Mouse (Mus musculus) CH12.LX (cell line): ENCODE measurements around the gene Hsf5. TPM values are rescaled to one million over a fixed set of nuclear protein-coding genes. Genes with fewer than 3 reads are reported as not detected.

Experiments
- DNase-seq: peaks from one replicate; pipeline ENCODE4 v3.0.0-alpha.2; 2013; ENCODE audit errors: extremely low read depth
- H3K27ac ChIP-seq: 2 replicates; pipeline ENCODE4 v1.5.1; 2012; ENCODE audit warnings: low read depth, mild to moderate bottlenecking, control low read depth, moderate library complexity; ENCODE audit not compliant: insufficient read depth
- H3K27me3 ChIP-seq: replicated peaks from 2 replicates; pipeline ENCODE3; 2012; ENCODE audit warnings: inconsistent platforms
- H3K36me3 ChIP-seq, 2 experiments: replicated peaks in 1 of 2; 2 replicates each; pipeline versions ENCODE3 to v1.6.1; 2012; ENCODE audit warnings: inconsistent platforms in 1 of 2, low read length in 1 of 2, mild to moderate bottlenecking in 1 of 2, mixed read lengths in 1 of 2, moderate library complexity in 1 of 2; ENCODE audit not compliant: control insufficient read depth in 1 of 2, insufficient read depth in 1 of 2
- H3K4me1 ChIP-seq, 2 experiments: 2 replicates each; pipeline ENCODE4 v1.6.1; 2012; ENCODE audit warnings: inconsistent platforms in 1 of 2, moderate library complexity in 1 of 2; ENCODE audit not compliant: insufficient read depth in 2 of 2, control insufficient read depth in 1 of 2
- H3K4me2 ChIP-seq: 2 replicates; pipeline ENCODE4 v1.6.1; 2012; ENCODE audit warnings: low read depth, mild to moderate bottlenecking, control low read depth; ENCODE audit not compliant: poor library complexity, insufficient read depth, severe bottlenecking
- H3K4me3 ChIP-seq, 3 experiments: fragments of 150-350 bp in 1 of 3; sonication (generic) in 1 of 3; replicated peaks in 1 of 3; 2 replicates each; pipeline versions ENCODE3 to v1.5.1; 2011 to 2012; ENCODE audit warnings: low read depth in 2 of 3, low read length in 2 of 3, mild to moderate bottlenecking in 2 of 3, moderate library complexity in 2 of 3, control low read depth in 1 of 3, improper control_type of control experiment in 1 of 3, inconsistent platforms in 1 of 3, mixed read lengths in 1 of 3; ENCODE audit not compliant: poor library complexity in 1 of 3
- H3K79me2 ChIP-seq: replicated peaks from 2 replicates; pipeline ENCODE4 v1.6.1; 2012; ENCODE audit warnings: mild to moderate bottlenecking, moderate library complexity; ENCODE audit not compliant: control insufficient read depth, poor library complexity, insufficient read depth, severe bottlenecking; ENCODE audit errors: extremely low read depth
- H3K9ac ChIP-seq: 2 replicates; pipeline ENCODE4 v1.6.1; 2012; ENCODE audit warnings: low read depth, mild to moderate bottlenecking, control low read depth, moderate library complexity; ENCODE audit not compliant: insufficient read depth
- H3K9me3 ChIP-seq: replicated peaks from 2 replicates; pipeline ENCODE3; 2012; ENCODE audit warnings: low read length, inconsistent platforms, mixed read lengths
- BHLHE40 ChIP-seq: IDR thresholded peaks from 2 replicates; pipeline ENCODE4 v1.6.1; 2011; ENCODE audit warnings: mild to moderate bottlenecking, low read depth, low read length, improper control_type of control experiment
- CHD1 ChIP-seq: IDR thresholded peaks from 2 replicates; pipeline ENCODE4 v1.6.1; 2012; ENCODE audit warnings: low read depth, low read length, improper control_type of control experiment, inconsistent platforms
- CHD2 ChIP-seq: IDR thresholded peaks from 2 replicates; pipeline ENCODE4 v1.6.1; 2011; ENCODE audit warnings: low read length, improper control_type of control experiment
- CTCF ChIP-seq, 2 experiments: IDR thresholded peaks in 1 of 2; conservative IDR thresholded peaks in 1 of 2; 2 replicates each; pipeline ENCODE4 v1.5.1; 2011 to 2012; ENCODE audit warnings: low read depth in 2 of 2, low read length in 2 of 2, improper control_type of control experiment in 1 of 2, inconsistent platforms in 1 of 2, mild to moderate bottlenecking in 1 of 2, moderate library complexity in 1 of 2
- E2F4 ChIP-seq: IDR thresholded peaks from 2 replicates; pipeline ENCODE4 v1.6.1; 2011; ENCODE audit warnings: low read depth, low read length, improper control_type of control experiment; ENCODE audit not compliant: insufficient replicate concordance
- ELF1 ChIP-seq: IDR thresholded peaks from 2 replicates; pipeline ENCODE4 v1.6.1; 2014; ENCODE audit warnings: low read depth, mild to moderate bottlenecking, inconsistent platforms, low read length, improper control_type of control experiment
- EP300 ChIP-seq: IDR thresholded peaks from 2 replicates; pipeline ENCODE4 v1.6.1; 2011; ENCODE audit warnings: low read length, improper control_type of control experiment
- ETS1 ChIP-seq: conservative IDR thresholded peaks from 2 replicates; pipeline ENCODE4 v1.6.1; 2012; ENCODE audit warnings: low read depth, mild to moderate bottlenecking, inconsistent platforms, low read length, improper control_type of control experiment, moderate library complexity
- IRF4 ChIP-seq: IDR thresholded peaks from 2 replicates; pipeline ENCODE4 v1.6.1; 2014; ENCODE audit warnings: low read depth, mild to moderate bottlenecking, inconsistent platforms, low read length, improper control_type of control experiment
- JUN ChIP-seq: IDR thresholded peaks from 2 replicates; pipeline ENCODE4 v1.6.1; 2011; ENCODE audit warnings: low read depth, mild to moderate bottlenecking, low read length, improper control_type of control experiment, moderate library complexity; ENCODE audit not compliant: insufficient read depth
- JUND ChIP-seq: conservative IDR thresholded peaks from 2 replicates; pipeline ENCODE4 v1.6.1; 2011; ENCODE audit warnings: low read depth, low read length, improper control_type of control experiment
- KAT2A ChIP-seq: IDR thresholded peaks from 2 replicates; pipeline ENCODE4 v1.6.1; 2012; ENCODE audit warnings: low read length, improper control_type of control experiment, inconsistent platforms; ENCODE audit not compliant: insufficient replicate concordance
- MAFK ChIP-seq: IDR thresholded peaks from 2 replicates; pipeline ENCODE4 v1.6.1; 2011; ENCODE audit warnings: low read length, improper control_type of control experiment; ENCODE audit not compliant: insufficient replicate concordance
- MAX ChIP-seq: IDR thresholded peaks from 2 replicates; pipeline ENCODE4 v1.6.1; 2011; ENCODE audit warnings: low read length, improper control_type of control experiment
- MAZ ChIP-seq: IDR thresholded peaks from 2 replicates; pipeline ENCODE4 v1.6.1; 2012; ENCODE audit warnings: low read depth, mild to moderate bottlenecking, inconsistent platforms, low read length, improper control_type of control experiment, moderate library complexity
- MEF2A ChIP-seq: IDR thresholded peaks from 2 replicates; pipeline ENCODE4 v1.6.1; 2014; ENCODE audit warnings: low read depth, mild to moderate bottlenecking, inconsistent platforms, low read length, improper control_type of control experiment, borderline replicate concordance
- MXI1 ChIP-seq: IDR thresholded peaks from 2 replicates; pipeline ENCODE4 v1.6.1; 2011; ENCODE audit warnings: mild to moderate bottlenecking, low read depth, low read length, improper control_type of control experiment
- MYC ChIP-seq: IDR thresholded peaks from 2 replicates; pipeline ENCODE4 v1.6.1; 2011; ENCODE audit warnings: low read depth, mild to moderate bottlenecking, improper control_type of control experiment, low read length
- NELFE ChIP-seq: IDR thresholded peaks from 2 replicates; pipeline ENCODE4 v1.6.1; 2011; ENCODE audit warnings: low read depth, low read length, improper control_type of control experiment
- NRF1 ChIP-seq: IDR thresholded peaks from 2 replicates; pipeline ENCODE4 v1.6.1; 2014; ENCODE audit warnings: low read depth, mild to moderate bottlenecking, inconsistent platforms, low read length, improper control_type of control experiment, moderate library complexity
- PAX5 ChIP-seq: IDR thresholded peaks from 2 replicates; pipeline ENCODE4 v1.6.1; 2012; ENCODE audit warnings: low read length, inconsistent platforms, mixed read lengths
- POLR2A ChIP-seq: IDR thresholded peaks from 2 replicates; pipeline ENCODE4 v1.6.1; 2011; ENCODE audit warnings: low read depth, mild to moderate bottlenecking, improper control_type of control experiment, low read length
- POLR2AphosphoS2 ChIP-seq: IDR thresholded peaks from 2 replicates; pipeline ENCODE4 v1.6.1; 2011; ENCODE audit warnings: low read depth, low read length, improper control_type of control experiment
- RAD21 ChIP-seq: IDR thresholded peaks from 2 replicates; pipeline ENCODE4 v1.6.1; 2011; ENCODE audit warnings: low read depth, mild to moderate bottlenecking, low read length, improper control_type of control experiment, moderate library complexity
- RCOR1 ChIP-seq: conservative IDR thresholded peaks from 2 replicates; pipeline ENCODE4 v1.6.1; 2012; ENCODE audit warnings: low read depth, mild to moderate bottlenecking, inconsistent platforms, low read length, improper control_type of control experiment
- SIN3A ChIP-seq: IDR thresholded peaks from 2 replicates; pipeline ENCODE4 v1.6.1; 2012; ENCODE audit warnings: low read length, improper control_type of control experiment, inconsistent platforms
- SMC3 ChIP-seq: IDR thresholded peaks from 2 replicates; pipeline ENCODE4 v1.6.1; 2011; ENCODE audit warnings: low read depth, low read length, improper control_type of control experiment
- TBP ChIP-seq: conservative IDR thresholded peaks from 2 replicates; pipeline ENCODE4 v1.6.1; 2011; ENCODE audit warnings: low read depth, low read length, improper control_type of control experiment
- TCF12 ChIP-seq: IDR thresholded peaks from 2 replicates; pipeline ENCODE4 v1.6.1; 2014; ENCODE audit warnings: low read depth, mild to moderate bottlenecking, inconsistent platforms, low read length, improper control_type of control experiment
- UBTF ChIP-seq: IDR thresholded peaks from 2 replicates; pipeline ENCODE4 v1.6.1; 2012; ENCODE audit warnings: low read depth, mild to moderate bottlenecking, inconsistent platforms, low read length, improper control_type of control experiment, moderate library complexity
- USF2 ChIP-seq: conservative IDR thresholded peaks from 2 replicates; pipeline ENCODE4 v1.6.1; 2011; ENCODE audit warnings: low read depth, low read length, improper control_type of control experiment
- ZC3H11A ChIP-seq: IDR thresholded peaks from 2 replicates; pipeline ENCODE4 v1.6.1; 2012; ENCODE audit warnings: low read depth, mild to moderate bottlenecking, inconsistent platforms, low read length, improper control_type of control experiment
- ZKSCAN1 ChIP-seq: IDR thresholded peaks from 2 replicates; pipeline ENCODE4 v1.6.1; 2012; ENCODE audit warnings: low read depth, inconsistent platforms, low read length, improper control_type of control experiment, borderline replicate concordance
- ZMIZ1 ChIP-seq: IDR thresholded peaks from 2 replicates; pipeline ENCODE4 v1.6.1; 2012; ENCODE audit warnings: low read depth, mild to moderate bottlenecking, inconsistent platforms, low read length, improper control_type of control experiment
- ZNF384 ChIP-seq: IDR thresholded peaks from 2 replicates; pipeline ENCODE4 v1.6.1; 2012; ENCODE audit warnings: low read depth, low read length, improper control_type of control experiment, inconsistent platforms
- dilution Hi-C: fragments of 300-500 bp; cut with MboI; formaldehyde crosslinking; loops from 2 replicates; pipeline ENCODE4 v1.14.3; 2020; ENCODE audit warnings: low sequenced_read_pairs; ENCODE audit not compliant: extremely low pct_unique_long_range_greater_than_20kb, extremely low pct_ligation_motif_present
- in situ Hi-C: fragments of 300-500 bp; cut with MboI; formaldehyde crosslinking; loops from 3 replicates; pipeline ENCODE4 v1.14.3; 2019; ENCODE audit warnings: low sequenced_read_pairs, low pct_ligation_motif_present, low pct_unique_long_range_greater_than_20kb, mixed read lengths
- polyA plus RNA-seq: library from polyadenylated mRNA; unstranded; fragments of >175 nt; gene quantifications from 2 replicates; pipeline ENCODE4 v1.2.1, GENCODE M21; 2012; ENCODE audit warnings: low read depth; ENCODE audit not compliant: insufficient read length
- total RNA-seq, 2 experiments: library from RNA; depleted of rRNA; stranded (reverse); fragments of 300-350 nt in 1 of 2; fragments of >200 nt in 1 of 2; gene quantifications; 2 replicates each; pipeline ENCODE4 v1.2.3; 2012 to 2014

Hsf5 gene
- total and polyA plus RNA-seq, 3 experiments: 0.04 TPM; not detected in 2

DNA sequence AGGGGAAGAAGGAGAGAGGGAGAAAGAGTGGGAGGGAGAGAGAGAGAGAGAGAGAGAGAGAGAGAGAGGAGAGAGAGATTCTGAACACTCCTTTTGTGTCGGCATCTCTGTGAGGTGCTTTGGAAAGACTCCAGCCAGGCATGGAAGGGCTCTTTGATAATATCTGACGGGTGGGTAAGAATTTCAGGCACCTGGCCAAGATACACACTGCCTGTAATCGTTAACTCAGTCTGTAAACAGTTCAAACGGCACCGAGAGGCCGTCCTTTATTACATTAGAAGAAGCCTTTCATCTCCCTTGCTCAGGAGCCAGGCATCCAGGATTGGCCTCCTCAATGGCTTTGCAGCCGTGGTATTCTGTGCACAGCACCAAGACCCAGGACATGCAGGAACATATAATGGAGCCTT, 72.4 kb downstream of the Hsf5 start (continued):
- TF ChIP-seq NRF1 (0 out of 2 replicates have a peak, but pooled peaks have one; percentile 10), MAX (no peak), ZKSCAN1 (no peak), MXI1 (peak; percentile 32; the same call in 1 of the 2 replicates), ZMIZ1 (no peak), MAFK (no peak), MAZ (no peak), ZNF384 (no peak), E2F4 (no peak)

DNA sequence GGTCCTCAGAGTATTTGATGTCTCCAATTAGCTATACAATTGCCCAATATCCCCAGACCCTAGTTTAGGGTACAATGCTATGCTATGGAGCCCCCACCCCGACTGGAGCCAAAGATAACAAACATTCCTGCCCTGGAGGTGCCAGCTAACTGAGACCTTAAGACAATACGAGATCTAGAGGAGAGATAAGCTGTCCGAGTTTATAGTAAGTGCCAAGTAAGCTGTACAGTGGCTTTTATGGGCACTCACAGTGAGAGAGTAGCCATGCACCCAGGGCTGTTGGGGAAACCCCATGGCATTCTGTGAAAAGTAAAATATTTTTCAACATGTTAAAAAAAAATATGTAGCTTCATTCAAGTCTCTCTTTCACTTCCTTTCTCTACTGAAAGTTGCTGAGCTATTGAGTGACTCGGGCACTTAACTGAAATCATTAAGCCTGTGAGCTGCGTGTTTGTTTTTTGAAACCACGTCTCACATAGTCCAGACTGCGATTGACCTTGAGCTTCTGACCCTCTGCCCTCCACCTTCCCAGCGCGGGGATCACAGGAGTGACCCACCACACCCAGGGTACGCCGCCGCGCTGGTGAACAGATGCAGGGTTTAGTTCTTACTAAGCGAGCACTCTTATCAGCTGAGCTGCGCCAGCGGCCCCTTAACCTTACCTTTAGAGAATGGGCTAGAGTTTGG, 73.2 kb downstream of the Hsf5 start:
- Histone ChIP-seq H3K9ac (peak overlapping the region; percentile 47), H3K4me3 (peak overlapping the region; percentile 40 to 48 (median 43)), H3K4me1 (peaks cover 28 to 68% of the 10 kb centered on the region in 2 experiments), H3K27ac (peak overlapping the region; percentile 92), H3K79me2 (peaks cover 85% of the 10 kb centered on the region), H3K4me2 (peak overlapping the region; percentile 98), H3K36me3 (peaks cover 0 to 46% of the 10 kb centered on the region in 2 experiments), H3K27me3 (no peaks in the 10 kb centered on the region), H3K9me3 (no peaks in the 10 kb centered on the region)
- dilution Hi-C loops: no loop called here
- DNase-seq: peak; percentile 53
- in situ Hi-C loops: no loop called here
- TF ChIP-seq PAX5 (no peak), TBP (peak; percentile 72), POLR2AphosphoS2 (0 out of 2 replicates have a peak, but pooled peaks have one; percentile 20), MAZ (no peak; the same call in 1 of the 2 replicates), ZNF384 (peak; percentile 96), MXI1 (peak; percentile 85), MYC (peak; percentile 89), RCOR1 (no peak; the same call in 1 of the 2 replicates), POLR2A (peak; percentile 65), MEF2A (no peak), NRF1 (peak; percentile 35; the same call in 1 of the 2 replicates), JUN (no peak), JUND (peak; percentile 76), ZKSCAN1 (no peak), IRF4 (peak; percentile 94), CHD2 (peak; percentile 38; the same call in 1 of the 2 replicates), ETS1 (peak; percentile 56), BHLHE40 (peak; percentile 62), RAD21 (no peak; the same call in none of the 2 replicates), ZC3H11A (no peak), USF2 (no peak), ELF1 (peak; percentile 60), SMC3 (no peak), KAT2A (0 out of 2 replicates have a peak, but pooled peaks have one; percentile 21), UBTF (0 out of 2 replicates have a peak, but pooled peaks have one; percentile 24), CHD1 (no peak; the same call in 1 of the 2 replicates), SIN3A (peak; percentile 95), NELFE (peak; percentile 38; the same call in 1 of the 2 replicates), MAX (peak; percentile 44; the same call in 1 of the 2 replicates), EP300 (peak; percentile 95), TCF12 (0 out of 2 replicates have a peak, but pooled peaks have one; percentile 43), CTCF (conservative IDR thresholded peaks at IDR 0.05 in 1 of 2, IDR thresholded peaks at IDR 0.05 in 1 of 2; ENCODE audit: low read depth in 2 of 2, low read length in 2 of 2) (no peak)
